Mouse (Mus musculus): ENCODE data around the gene 2610301B20Rik.

GRCm38 (mm10) chr4:10851013-10851412 is 23.3 kb upstream of the 2610301B20Rik start:
- no peak for TF ChIP-seq MYOD1 (IDR thresholded peaks at IDR 0.05; ENCODE audit: control insufficient read depth in 1 of 3, insufficient read length in 2 of 3, low read depth in 2 of 3)
- no peak for TF ChIP-seq TCF12 (IDR thresholded peaks at IDR 0.05; ENCODE audit: insufficient read depth, poor library complexity, severe bottlenecking)
- TF ChIP-seq E2F4 (IDR thresholded peaks at IDR 0.05; ENCODE audit: insufficient read depth), result no peak
- TF ChIP-seq POLR2A (IDR thresholded peaks at IDR 0.05; ENCODE audit: insufficient read length, low read depth), result no peak

All from myocyte (in vitro differentiated cells).